Mouse (Mus musculus): ENCODE results near the gene Dusp2.

The Dusp2 gene

GRCm38 (mm10) chr2:127324456-127324855 lies 11.5 kb upstream of the Dusp2 start:
- no peak for DNase-seq (ENCODE audit: low spot score)

GRCm38 (mm10) chr2:127328090-127328851 lies 7.7 kb upstream of the Dusp2 start:
- DNase-seq (ENCODE audit: low spot score), result no peak

GRCm38 (mm10) chr2:127332807-127333570 lies 3.0 kb upstream of the Dusp2 start:
- DNase-seq (ENCODE audit: low spot score), result no peak

GRCm38 (mm10) chr2:127333945-127334603 lies 1.9 kb upstream of the Dusp2 start:
- DNase-seq (ENCODE audit: low spot score), result no peak

- DNase-seq (ENCODE audit: low spot score), result no peak
Measured at GRCm38 (mm10) chr2:127335078-127335541, 849 bp upstream of the Dusp2 start.

GRCm38 (mm10) chr2:127336497-127336832 lies 506 bp downstream of the Dusp2 start:
- no peak for DNase-seq (ENCODE audit: low spot score)

- no peak for DNase-seq (ENCODE audit: low spot score)
Measured at GRCm38 (mm10) chr2:127336885-127337284, 926 bp downstream of the Dusp2 start.

- DNase-seq (ENCODE audit: low spot score), result no peak
Measured at GRCm38 (mm10) chr2:127337531-127337930, 1.6 kb downstream of the Dusp2 start.

GRCm38 (mm10) chr2:127338012-127338411 lies 2.1 kb downstream of the Dusp2 start:
- DNase-seq (ENCODE audit: low spot score), result no peak

- DNase-seq (ENCODE audit: low spot score), result no peak
Measured at GRCm38 (mm10) chr2:127338416-127338815, 2.5 kb downstream of the Dusp2 start, which contains the start of gene Astl. TSS of gene Astl (plus strand) at chr2:127338639.

GRCm38 (mm10) chr2:127338833-127339232 lies 2.9 kb downstream of the Dusp2 start:
- no peak for DNase-seq (ENCODE audit: low spot score)

GRCm38 (mm10) chr2:127339262-127339661 lies 3.3 kb downstream of the Dusp2 start:
- DNase-seq (ENCODE audit: low spot score), result no peak

- peak; percentile 38 for DNase-seq (ENCODE audit: low spot score)
Measured at GRCm38 (mm10) chr2:127341159-127341558, 5.2 kb downstream of the Dusp2 start.

- no peak for DNase-seq (ENCODE audit: low spot score)
Measured at GRCm38 (mm10) chr2:127346334-127346733, 10.4 kb downstream of the Dusp2 start.

GRCm38 (mm10) chr2:127347147-127347985 lies 11.4 kb downstream of the Dusp2 start:
- no peak for DNase-seq (ENCODE audit: low spot score)

GRCm38 (mm10) chr2:127353881-127354280 lies 17.9 kb downstream of the Dusp2 start:
- no peak for DNase-seq (ENCODE audit: low spot score)

GRCm38 (mm10) chr2:127362459-127363281 lies 26.7 kb downstream of the Dusp2 start, which contains the start of gene Adra2b:
TSS of gene Adra2b (plus strand) at chr2:127363208.
- peak; percentile 53 for DNase-seq (ENCODE audit: low spot score)

GRCm38 (mm10) chr2:127363282-127363652 lies 27.3 kb downstream of the Dusp2 start:
- no peak for DNase-seq (ENCODE audit: low spot score)

GRCm38 (mm10) chr2:127363696-127364095 lies 27.7 kb downstream of the Dusp2 start:
- DNase-seq (ENCODE audit: low spot score), result no peak

GRCm38 (mm10) chr2:127364452-127364851 lies 28.5 kb downstream of the Dusp2 start:
- DNase-seq (ENCODE audit: low spot score), result no peak

Data from layer of hippocampus, adult 9-10 months (tissue).